Mouse (Mus musculus): ENCODE results near the gene Kcnn3. TPM values are rescaled to one million over a fixed set of nuclear protein-coding genes. Genes with fewer than 3 reads are reported as not detected.

Kcnn3 gene
- polyA plus RNA-seq, 1 experiment from 2014 or later = 0.04 TPM

- ATAC-seq = no peak
- ChIA-PET CTCF (interaction anchor here (1.2 to 1.3 kb wide), 2 partner anchors 13 to 22 kb away, joined by 3 to 5 read pairs; no protein-coding TSS in a partner anchor), POLR2A (interaction anchor here (0.6 to 0.9 kb wide), 2 partner anchors 23 to 75 kb away, joined by 3 read pairs; no protein-coding TSS in a partner anchor)
- TF ChIP-seq CTCF (IDR thresholded peaks at IDR 0.05) = no peak
- in situ Hi-C loops (cut with MboI; ENCODE audit: low pct_unique_long_range_greater_than_20kb) = no loop called here
- DNase-seq (ENCODE audit: low read depth, low spot score) = no peak
- peaks cover 32% of the 10 kb centered on the region for H3K27me3 ChIP-seq
These were observed 15.2 kb downstream of the Kcnn3 start for GRCm38 (mm10) chr3:89535147-89535546.

- DNase-seq (ENCODE audit: low read depth, low spot score) (no peak), ATAC-seq (no peak)
- CTCF ChIA-PET = no interaction called here
- peaks cover 22% of the 10 kb centered on the region for H3K27me3 ChIP-seq
- no peak for TF ChIP-seq CTCF (IDR thresholded peaks at IDR 0.05)
- in situ Hi-C loops (cut with MboI; ENCODE audit: low pct_unique_long_range_greater_than_20kb) = no loop called here
- POLR2A ChIA-PET = no interaction called here
These were observed 19.2 kb downstream of the Kcnn3 start for GRCm38 (mm10) chr3:89539036-89539739.

- TF ChIP-seq CTCF (IDR thresholded peaks at IDR 0.05) = no peak
- CTCF ChIA-PET = no interaction called here
- no peak for DNase-seq (ENCODE audit: low read depth, low spot score)
- ATAC-seq = no peak
- POLR2A ChIA-PET = no interaction called here
- in situ Hi-C loops (cut with MboI; ENCODE audit: low pct_unique_long_range_greater_than_20kb) = no loop called here
- peaks cover 25% of the 10 kb centered on the region for H3K27me3 ChIP-seq
These were observed 19.9 kb downstream of the Kcnn3 start for GRCm38 (mm10) chr3:89539740-89540370.

- DNase-seq (ENCODE audit: low read depth, low spot score) (no peak), ATAC-seq (no peak)
- POLR2A ChIA-PET = no interaction called here
- CTCF ChIA-PET = no interaction called here
- peaks cover 28% of the 10 kb centered on the region for H3K27me3 ChIP-seq
- no peak for TF ChIP-seq CTCF (IDR thresholded peaks at IDR 0.05)
- in situ Hi-C loops (cut with MboI; ENCODE audit: low pct_unique_long_range_greater_than_20kb) = no loop called here
These were observed 20.4 kb downstream of the Kcnn3 start for GRCm38 (mm10) chr3:89540371-89540743.

GRCm38 (mm10) chr3:89546951-89547350 is 27.0 kb downstream of the Kcnn3 start:
- no peak for TF ChIP-seq CTCF (IDR thresholded peaks at IDR 0.05)
- DNase-seq (ENCODE audit: low read depth, low spot score) = no peak
- peaks cover 22% of the 10 kb centered on the region for H3K27me3 ChIP-seq
- CTCF ChIA-PET = no interaction called here
- in situ Hi-C loops (cut with MboI; ENCODE audit: low pct_unique_long_range_greater_than_20kb) = no loop called here
- ATAC-seq = no peak
- POLR2A ChIA-PET = no interaction called here

- in situ Hi-C loops (cut with MboI; ENCODE audit: low pct_unique_long_range_greater_than_20kb) = no loop called here
- ATAC-seq (no peak), DNase-seq (ENCODE audit: low read depth, low spot score) (no peak)
- no peak for TF ChIP-seq CTCF (IDR thresholded peaks at IDR 0.05)
- POLR2A ChIA-PET = no interaction called here
- CTCF ChIA-PET = interaction anchor here (1.7 kb wide), 1 partner anchor 14 kb away, joined by 5 read pairs; no protein-coding TSS in a partner anchor
- H3K27me3 ChIP-seq = peaks cover 25% of the 10 kb centered on the region
These were observed 28.8 kb downstream of the Kcnn3 start for GRCm38 (mm10) chr3:89548805-89549204.

GRCm38 (mm10) chr3:89549488-89549887 is 29.5 kb downstream of the Kcnn3 start:
- POLR2A ChIA-PET = no interaction called here

GRCm38 (mm10) chr3:89551880-89552279 is 31.9 kb downstream of the Kcnn3 start:
- peaks cover 17% of the 10 kb centered on the region for H3K27me3 ChIP-seq
- ATAC-seq (no peak), DNase-seq (ENCODE audit: low read depth, low spot score) (no peak)
- ChIA-PET CTCF (interaction anchor here (1.2 to 1.4 kb wide), 2 partner anchors 19 to 23 kb away, joined by 3 to 4 read pairs; no protein-coding TSS in a partner anchor), POLR2A (interaction anchor here (0.5 kb wide), 1 partner anchor 136 kb away, joined by 5 read pairs; no protein-coding TSS in a partner anchor)
- TF ChIP-seq CTCF (IDR thresholded peaks at IDR 0.05) = no peak
- in situ Hi-C loops (cut with MboI; ENCODE audit: low pct_unique_long_range_greater_than_20kb) = no loop called here

More at GRCm38 (mm10) chr3:89549488-89549887, 29.5 kb downstream of the Kcnn3 start:
- ATAC-seq (no peak), DNase-seq (ENCODE audit: low read depth, low spot score) (no peak)
- TF ChIP-seq CTCF (IDR thresholded peaks at IDR 0.05) = no peak
- CTCF ChIA-PET = interaction anchor here (1.7 kb wide), 1 partner anchor 14 kb away, joined by 5 read pairs; no protein-coding TSS in a partner anchor
- in situ Hi-C loops (cut with MboI; ENCODE audit: low pct_unique_long_range_greater_than_20kb) = no loop called here
- peaks cover 20% of the 10 kb centered on the region for H3K27me3 ChIP-seq

- ChIA-PET CTCF (no interaction called here), POLR2A (no interaction called here)
- TF ChIP-seq CTCF (IDR thresholded peaks at IDR 0.05) = no peak
- in situ Hi-C loops (cut with MboI; ENCODE audit: low pct_unique_long_range_greater_than_20kb) = no loop called here
- DNase-seq (ENCODE audit: low read depth, low spot score) (no peak), ATAC-seq (no peak)
- peaks cover 28% of the 10 kb centered on the region for H3K27me3 ChIP-seq
These were observed 33.5 kb downstream of the Kcnn3 start for GRCm38 (mm10) chr3:89553432-89553831.

- in situ Hi-C loops (cut with MboI; ENCODE audit: low pct_unique_long_range_greater_than_20kb) = no loop called here
- H3K27me3 ChIP-seq = peaks cover 33% of the 10 kb centered on the region
- ChIA-PET POLR2A (no interaction called here), CTCF (interaction anchor here (1.8 kb wide), 1 partner anchor 25 kb away, joined by 7 read pairs; no protein-coding TSS in a partner anchor)
- ATAC-seq = no peak
- no peak for DNase-seq (ENCODE audit: low read depth, low spot score)
- no peak for TF ChIP-seq CTCF (IDR thresholded peaks at IDR 0.05)
These were observed 34.0 kb downstream of the Kcnn3 start for GRCm38 (mm10) chr3:89553946-89554345.

GRCm38 (mm10) chr3:89554587-89554986 is 34.6 kb downstream of the Kcnn3 start:
- CTCF ChIA-PET = interaction anchor here (1.8 kb wide), 1 partner anchor 25 kb away, joined by 7 read pairs; no protein-coding TSS in a partner anchor
- POLR2A ChIA-PET = no interaction called here
- no peak for DNase-seq (ENCODE audit: low read depth, low spot score)
- no peak for ATAC-seq
- TF ChIP-seq CTCF (IDR thresholded peaks at IDR 0.05) = no peak
- H3K27me3 ChIP-seq = peaks cover 39% of the 10 kb centered on the region
- in situ Hi-C loops (cut with MboI; ENCODE audit: low pct_unique_long_range_greater_than_20kb) = no loop called here
